Mouse (Mus musculus): Measurements from ENCODE around the gene 1700025G04Rik. TPM values are rescaled to one million over a fixed set of nuclear protein-coding genes. Genes with fewer than 3 reads are reported as not detected.

Gene 1700025G04Rik
- polyA plus RNA-seq, 2 experiments = 1.2 to 2.1 TPM

DNA sequence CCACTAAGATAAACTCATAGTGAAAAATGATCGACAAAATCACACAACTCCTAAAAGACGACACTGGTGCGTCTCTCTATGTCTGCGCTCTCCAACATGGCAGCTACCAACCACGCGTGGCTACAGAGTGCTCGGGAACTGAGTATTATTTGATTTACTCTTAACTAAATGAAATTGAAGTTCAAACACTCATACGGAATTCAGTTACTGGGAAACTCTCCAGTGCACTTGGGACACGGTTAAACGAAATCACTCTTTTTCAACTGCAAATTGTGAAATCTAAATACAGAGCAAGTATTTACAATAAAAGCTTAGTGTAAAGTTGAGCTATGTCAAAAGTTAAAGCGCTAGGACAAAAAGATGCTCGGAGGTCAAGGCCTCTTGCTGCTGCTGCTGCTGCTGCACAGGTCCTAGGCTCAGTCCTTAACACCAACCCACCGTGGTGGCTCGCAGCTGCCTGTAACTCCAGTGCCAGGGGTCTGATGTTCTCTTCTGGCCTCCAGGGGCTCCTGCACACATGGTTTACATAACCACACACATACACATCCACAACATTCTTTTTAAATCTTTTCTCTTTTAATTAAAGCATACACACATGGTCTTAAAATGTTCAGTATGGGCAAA lies 13.6 kb downstream of the 1700025G04Rik start:
- Histone ChIP-seq H3K36me3 (replicated peaks; ENCODE audit: control insufficient read depth, insufficient read depth, low read depth) (no peaks in the 10 kb centered on the region), H3K27me3 (ENCODE audit: control insufficient read depth, insufficient read depth, low read length) (no peaks in the 10 kb centered on the region), H3K4me2 (ENCODE audit: low read depth) (no peak overlapping the region), H3K4me1 (replicated peaks; ENCODE audit: control insufficient read depth in 2 of 2, insufficient read depth in 2 of 2, low read length in 1 of 2) (no peaks in the 10 kb centered on the region), H3K9me3 (ENCODE audit: control insufficient read depth, low read length) (no peaks in the 10 kb centered on the region), H3K27ac (no peak overlapping the region), H3K9ac (replicated peaks) (no peak overlapping the region), H3K4me3 (ENCODE audit: insufficient read depth in 1 of 2, low read depth in 2 of 2, low read length in 2 of 2) (no peak overlapping the region)
- no peak for DNase-seq (ENCODE audit: low read depth in 3 of 3, low spot score in 3 of 3)
- no peak for ATAC-seq (ENCODE audit: insufficient read depth)
- no peak for TF ChIP-seq EP300 (IDR thresholded peaks at IDR 0.05; ENCODE audit: low read depth)
- TF ChIP-seq CTCF (IDR thresholded peaks at IDR 0.05; ENCODE audit: low read depth) = no peak
- WGBS (ENCODE audit: insufficient replicate concordance) = 68% methylated on average over 14 of the region's 14 CpGs

DNA sequence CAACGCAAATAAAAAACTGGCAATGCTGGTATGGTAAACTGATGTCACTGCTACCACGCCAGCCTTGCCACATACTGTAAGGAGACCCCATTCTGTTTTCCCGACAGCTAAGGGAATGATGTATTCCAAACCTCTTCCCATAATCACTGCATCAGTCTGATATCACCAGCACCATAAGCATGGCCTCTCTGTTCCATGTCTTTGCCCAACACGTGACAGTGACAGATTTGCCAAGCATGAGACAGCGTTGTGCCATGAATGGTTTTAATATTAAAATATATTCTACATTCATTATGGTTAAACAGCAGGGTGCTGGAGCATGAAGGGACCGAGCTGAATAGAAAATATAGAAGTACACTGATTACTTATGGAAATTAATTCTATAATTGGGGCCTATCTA lies 14.2 kb downstream of the 1700025G04Rik start:
- no peak overlapping the region for H3K4me2 ChIP-seq (ENCODE audit: low read depth)

GRCm38 (mm10) chr1:152070441-152070840 lies 19.5 kb downstream of the 1700025G04Rik start:
- Histone ChIP-seq H3K27me3 (ENCODE audit: control insufficient read depth, insufficient read depth, low read length) (no peaks in the 10 kb centered on the region), H3K9ac (replicated peaks) (no peak overlapping the region), H3K4me1 (replicated peaks; ENCODE audit: control insufficient read depth in 2 of 2, insufficient read depth in 2 of 2, low read length in 1 of 2) (no peaks in the 10 kb centered on the region), H3K4me3 (ENCODE audit: insufficient read depth in 1 of 2, low read depth in 2 of 2, low read length in 2 of 2) (no peak overlapping the region), H3K27ac (no peak overlapping the region), H3K9me3 (ENCODE audit: control insufficient read depth, low read length) (no peaks in the 10 kb centered on the region), H3K4me2 (ENCODE audit: low read depth) (no peak overlapping the region), H3K36me3 (replicated peaks; ENCODE audit: control insufficient read depth, insufficient read depth, low read depth) (no peaks in the 10 kb centered on the region)
- no peak for TF ChIP-seq CTCF (IDR thresholded peaks at IDR 0.05; ENCODE audit: low read depth)
- TF ChIP-seq EP300 (IDR thresholded peaks at IDR 0.05; ENCODE audit: low read depth) = no peak
- DNase-seq (ENCODE audit: low read depth in 3 of 3, low spot score in 3 of 3) (no peak), ATAC-seq (ENCODE audit: insufficient read depth) (no peak)
- 48% methylated on average over 4 of the region's 4 CpGs for WGBS (ENCODE audit: insufficient replicate concordance)

More for the DNA sequence above, 14.2 kb downstream of the 1700025G04Rik start:
- no peak for ATAC-seq (ENCODE audit: insufficient read depth)
- H3K27me3 ChIP-seq (ENCODE audit: control insufficient read depth, insufficient read depth, low read length) = no peaks in the 10 kb centered on the region
- H3K36me3 ChIP-seq (replicated peaks; ENCODE audit: control insufficient read depth, insufficient read depth, low read depth) = no peaks in the 10 kb centered on the region
- H3K27ac ChIP-seq = no peak overlapping the region
- H3K4me1 ChIP-seq (replicated peaks; ENCODE audit: control insufficient read depth in 2 of 2, insufficient read depth in 2 of 2, low read length in 1 of 2) = no peaks in the 10 kb centered on the region
- no peak for DNase-seq (ENCODE audit: low read depth in 3 of 3, low spot score in 3 of 3)
- WGBS (ENCODE audit: insufficient replicate concordance) = 68% methylated on average over 6 of the region's 6 CpGs
- no peak overlapping the region for H3K9ac ChIP-seq (replicated peaks)
- TF ChIP-seq EP300 (IDR thresholded peaks at IDR 0.05; ENCODE audit: low read depth) = no peak
- no peak for TF ChIP-seq CTCF (IDR thresholded peaks at IDR 0.05; ENCODE audit: low read depth)
- H3K4me3 ChIP-seq (ENCODE audit: insufficient read depth in 1 of 2, low read depth in 2 of 2, low read length in 2 of 2) = no peak overlapping the region
- H3K9me3 ChIP-seq (ENCODE audit: control insufficient read depth, low read length) = no peaks in the 10 kb centered on the region

DNA sequence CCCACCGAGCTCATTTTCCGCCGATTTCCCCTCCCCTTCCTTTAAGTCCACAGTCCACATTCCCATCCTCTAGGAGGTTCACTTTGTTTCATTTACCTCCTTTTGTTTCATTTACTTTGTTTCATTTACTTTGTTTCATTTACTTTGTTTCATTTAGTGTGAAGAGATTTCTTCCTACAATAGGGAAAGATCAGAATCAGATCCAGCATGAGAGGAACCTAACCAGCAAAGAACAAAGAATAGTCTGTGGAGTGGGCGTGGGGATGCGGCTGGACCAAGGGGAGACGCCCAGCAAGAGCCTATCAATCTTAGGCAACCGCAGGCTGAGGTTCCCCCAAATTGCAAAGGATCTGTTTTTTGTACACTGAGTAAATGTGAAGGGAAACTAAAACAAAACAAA lies 20.2 kb downstream of the 1700025G04Rik start:
- Histone ChIP-seq H3K4me3 (ENCODE audit: insufficient read depth in 1 of 2, low read depth in 2 of 2, low read length in 2 of 2) (no peak overlapping the region), H3K9ac (replicated peaks) (no peak overlapping the region), H3K27ac (no peak overlapping the region), H3K36me3 (replicated peaks; ENCODE audit: control insufficient read depth, insufficient read depth, low read depth) (no peaks in the 10 kb centered on the region), H3K4me1 (replicated peaks; ENCODE audit: control insufficient read depth in 2 of 2, insufficient read depth in 2 of 2, low read length in 1 of 2) (no peaks in the 10 kb centered on the region), H3K4me2 (ENCODE audit: low read depth) (no peak overlapping the region), H3K9me3 (ENCODE audit: control insufficient read depth, low read length) (no peaks in the 10 kb centered on the region), H3K27me3 (ENCODE audit: control insufficient read depth, insufficient read depth, low read length) (no peaks in the 10 kb centered on the region)
- ATAC-seq (ENCODE audit: insufficient read depth) (no peak), DNase-seq (ENCODE audit: low read depth in 3 of 3, low spot score in 3 of 3) (no peak)
- TF ChIP-seq CTCF (IDR thresholded peaks at IDR 0.05; ENCODE audit: low read depth) = no peak
- no peak for TF ChIP-seq EP300 (IDR thresholded peaks at IDR 0.05; ENCODE audit: low read depth)
- 71% methylated on average over 7 of the region's 7 CpGs for WGBS (ENCODE audit: insufficient replicate concordance)

GRCm38 (mm10) chr1:152067919-152068318 lies 22.0 kb downstream of the 1700025G04Rik start:
- Histone ChIP-seq H3K4me1 (replicated peaks; ENCODE audit: control insufficient read depth in 2 of 2, insufficient read depth in 2 of 2, low read length in 1 of 2) (no peaks in the 10 kb centered on the region), H3K9me3 (ENCODE audit: control insufficient read depth, low read length) (no peaks in the 10 kb centered on the region), H3K27me3 (ENCODE audit: control insufficient read depth, insufficient read depth, low read length) (no peaks in the 10 kb centered on the region), H3K4me3 (ENCODE audit: insufficient read depth in 1 of 2, low read depth in 2 of 2, low read length in 2 of 2) (no peak overlapping the region), H3K4me2 (ENCODE audit: low read depth) (no peak overlapping the region), H3K27ac (no peak overlapping the region), H3K36me3 (replicated peaks; ENCODE audit: control insufficient read depth, insufficient read depth, low read depth) (no peaks in the 10 kb centered on the region), H3K9ac (replicated peaks) (no peak overlapping the region)
- ATAC-seq (ENCODE audit: insufficient read depth) = no peak
- TF ChIP-seq EP300 (IDR thresholded peaks at IDR 0.05; ENCODE audit: low read depth) (no peak), CTCF (IDR thresholded peaks at IDR 0.05; ENCODE audit: low read depth) (no peak)
- no peak for DNase-seq (ENCODE audit: low read depth in 3 of 3, low spot score in 3 of 3)
